Mouse (Mus musculus) megakaryocyte-erythroid progenitor cell, adult 5-6 weeks (primary cell): ENCODE measurements around the gene Zfp526. TPM values are rescaled to one million over a fixed set of nuclear protein-coding genes. Genes with fewer than 3 reads are reported as not detected.
"Not testable (repeated sequence)": the region's sequence is repeated elsewhere in the genome, so short reads cannot be mapped to it uniquely, and the experiment has no call there.

Source experiments
- ATAC-seq: replicated peaks from 2 replicates; pipeline ENCODE4 v1.8.0; 2016; ENCODE audit warnings: mild to moderate bottlenecking, inconsistent platforms; ENCODE audit not compliant: severe bottlenecking, poor library complexity, low FRiP score, low TSS enrichment
- total RNA-seq, 2 experiments: library from RNA; stranded (forward) in 1 of 2; stranded (reverse) in 1 of 2; fragments of 200-1000, 215-1000 nt in 1 of 2; fragments of >200 nt in 1 of 2; fragmentation: Nextera tagmentation in 1 of 2; gene quantifications; 2 replicates each; pipeline ENCODE4 v1.2.3; 2014 to 2017

Zfp526 gene
- total RNA-seq, 2 experiments from 2014 or later, result 10.1 to 20.3 TPM

DNA sequence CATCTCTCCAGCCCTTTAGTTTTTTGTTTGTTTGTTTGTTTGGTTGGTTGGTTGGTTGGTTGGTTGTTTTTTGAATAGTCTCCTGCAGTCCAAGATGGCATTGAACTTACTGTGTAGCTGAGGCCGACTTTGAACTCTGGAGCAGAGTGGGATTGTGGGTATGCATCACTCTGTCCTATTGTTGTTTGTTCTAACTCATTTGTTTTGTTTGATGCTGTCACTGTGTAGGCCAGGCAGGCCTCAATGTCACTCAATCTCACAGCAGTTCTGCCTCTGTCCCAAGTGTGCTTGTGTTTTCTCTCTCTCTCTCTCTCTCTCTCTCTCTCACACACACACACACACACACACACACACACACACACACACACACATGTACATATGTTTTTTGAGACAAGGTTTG is 40.7 kb downstream of the Zfp526 start:
- no peak for ATAC-seq

DNA sequence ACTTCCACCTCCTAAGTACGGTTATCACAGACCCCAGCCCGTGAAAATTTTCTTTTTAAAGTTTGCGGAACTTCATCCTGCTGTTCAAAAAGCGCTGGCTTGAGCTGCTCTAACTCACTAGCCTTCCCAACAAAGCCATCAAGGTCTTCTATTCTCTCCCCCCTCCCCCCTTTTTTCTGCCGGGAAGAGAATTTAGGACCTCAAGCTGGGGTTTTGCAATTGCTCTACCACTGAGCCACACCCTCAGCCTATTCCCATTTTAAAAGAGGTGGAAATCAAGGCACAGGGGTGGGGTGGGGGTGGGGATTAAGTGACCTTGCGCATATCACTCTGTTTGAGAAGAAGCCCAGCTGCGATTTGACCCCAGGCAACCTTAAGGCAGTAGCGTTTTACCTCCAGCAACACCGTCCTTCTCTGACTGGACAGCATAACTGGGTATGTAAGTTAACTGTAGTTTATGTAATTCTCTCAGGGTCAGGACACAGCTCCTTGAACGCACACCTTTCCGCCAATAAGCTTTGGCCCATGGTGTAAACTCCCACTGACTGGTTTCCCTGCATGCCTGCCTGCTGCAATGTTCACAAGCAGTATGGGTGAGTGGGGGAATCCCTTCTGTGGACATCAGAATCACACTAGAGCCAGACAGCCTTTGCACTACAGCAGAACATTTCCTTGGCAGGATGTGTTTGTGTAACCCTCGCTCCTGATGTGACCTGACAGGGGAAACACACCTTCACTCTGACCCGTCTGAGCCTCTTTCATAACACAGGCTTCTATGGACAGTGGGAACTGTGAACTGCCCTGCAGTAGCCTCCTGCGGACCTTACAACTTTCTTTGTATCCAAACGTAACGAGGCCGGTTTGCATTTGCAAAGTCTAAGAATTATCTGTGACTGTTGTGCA is 43.0 kb downstream of the Zfp526 start:
- no peak for ATAC-seq

DNA sequence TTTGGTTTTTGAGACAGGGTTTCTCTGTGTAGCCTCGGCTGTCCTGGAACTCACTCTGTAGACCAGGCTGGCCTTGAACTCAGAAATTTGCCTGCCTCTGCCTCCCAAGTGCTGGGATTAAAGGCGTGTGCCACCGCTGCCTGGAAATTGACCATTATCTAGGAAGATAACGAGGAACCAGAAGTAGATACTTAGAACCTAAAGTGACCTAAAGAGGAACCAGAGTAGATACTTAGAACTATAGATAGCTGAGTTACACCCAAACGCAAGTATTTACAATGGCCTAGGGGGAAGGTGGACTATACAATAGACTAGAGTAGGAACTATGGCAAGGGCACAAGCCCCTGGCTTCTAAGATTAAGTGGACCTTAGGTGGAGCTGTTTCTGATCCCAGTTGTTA is 44.5 kb downstream of the Zfp526 start:
- not testable (repeated sequence) for ATAC-seq

DNA sequence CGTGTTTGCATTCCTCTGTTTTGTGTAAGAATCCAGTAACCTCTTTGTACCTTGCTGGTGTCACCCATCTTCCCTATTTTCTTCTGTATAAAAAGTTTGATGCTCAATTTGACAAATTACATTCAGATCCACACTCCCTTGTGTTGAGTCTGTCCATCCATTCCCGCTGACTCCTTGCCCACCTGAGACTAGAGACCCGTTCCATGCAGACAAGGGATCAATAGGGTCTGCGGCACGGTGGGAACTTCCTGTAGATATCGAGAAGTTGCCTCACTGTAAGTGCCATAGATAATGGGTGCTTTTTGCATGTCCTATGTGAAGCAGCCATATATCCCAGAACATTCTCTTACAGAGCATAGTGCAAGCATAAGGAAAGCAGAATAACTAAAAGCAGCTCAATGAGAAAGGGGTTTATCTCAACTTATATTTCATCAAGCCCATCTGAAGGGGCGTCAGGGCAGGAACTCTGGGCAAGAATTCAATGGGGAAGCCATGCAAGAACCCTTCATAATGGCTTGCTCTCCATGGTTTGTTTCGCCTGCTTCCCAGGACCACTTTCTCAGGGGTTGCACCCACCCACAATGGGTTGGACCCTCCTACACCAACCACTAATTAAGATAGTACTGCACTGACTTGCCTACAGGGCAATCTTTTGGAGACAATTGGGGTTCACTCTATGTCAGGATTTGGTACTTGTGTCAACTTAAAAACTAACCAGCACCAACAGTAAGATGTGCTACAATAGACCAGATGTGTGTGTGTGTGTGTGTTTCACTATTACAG is 45.1 kb downstream of the Zfp526 start:
- no peak for ATAC-seq

DNA sequence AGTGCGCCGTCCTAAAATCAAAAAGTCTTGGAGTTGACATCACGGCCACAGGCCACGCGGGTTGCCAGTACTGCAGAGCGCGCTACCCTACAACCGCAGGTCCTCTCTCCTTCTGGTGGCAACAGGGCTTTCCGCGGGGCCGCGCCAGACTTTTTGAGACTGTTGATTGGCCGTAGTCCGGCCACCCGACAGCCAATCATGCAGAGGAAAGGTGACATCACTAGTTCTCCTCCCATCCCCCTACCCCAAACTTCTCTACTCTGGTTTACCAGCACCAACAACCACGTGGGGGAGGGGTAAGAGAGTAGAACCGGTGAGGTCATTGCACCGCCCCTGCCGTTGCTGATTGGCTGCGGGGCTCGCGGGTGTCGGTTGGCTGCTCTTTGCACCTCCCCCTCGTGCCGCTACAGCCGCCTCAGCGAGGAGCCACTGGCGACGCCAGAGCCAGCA is 46.1 kb downstream of the Zfp526 start, which contains the start of gene Cic:
Gene Cic, plus strand, starts transcription at position 404 of the 450 bp plus-strand sequence.
- ATAC-seq, result peak; percentile 79

DNA sequence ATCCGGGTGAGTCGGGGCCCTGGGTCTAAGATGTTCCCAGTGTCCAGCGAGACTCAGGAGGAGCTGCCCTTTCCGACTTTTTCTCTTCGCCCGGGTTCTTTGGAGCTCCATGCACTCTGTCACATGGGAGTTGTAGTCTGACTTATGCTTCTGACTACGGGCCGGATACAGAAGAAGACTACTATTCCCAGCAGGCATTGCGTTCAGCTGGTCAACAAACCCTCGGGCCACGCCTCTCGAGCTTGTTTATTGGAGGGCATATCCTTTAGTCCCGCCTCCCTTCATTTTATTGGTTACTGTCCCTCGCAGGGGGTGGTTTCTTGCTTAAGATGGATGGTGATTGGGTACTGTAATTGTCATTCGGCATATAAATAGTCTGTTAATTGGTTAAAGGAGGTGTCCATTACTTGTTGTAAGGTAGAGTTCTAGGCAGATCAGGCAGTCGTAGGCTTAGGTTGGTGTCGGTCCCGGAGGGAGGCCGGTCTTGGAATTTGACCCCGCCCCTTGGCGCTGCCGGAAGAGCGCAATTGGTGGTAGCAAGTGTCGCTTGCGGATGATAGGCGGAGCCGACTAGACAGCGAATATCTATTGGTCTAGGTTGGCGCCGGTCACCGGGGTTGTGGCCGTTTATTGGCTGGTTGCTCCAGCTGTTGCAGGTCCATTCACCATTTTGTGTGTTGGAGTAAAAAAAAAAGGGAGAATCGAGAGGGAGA is 46.7 kb downstream of the Zfp526 start:
- peak; percentile 79 for ATAC-seq

DNA sequence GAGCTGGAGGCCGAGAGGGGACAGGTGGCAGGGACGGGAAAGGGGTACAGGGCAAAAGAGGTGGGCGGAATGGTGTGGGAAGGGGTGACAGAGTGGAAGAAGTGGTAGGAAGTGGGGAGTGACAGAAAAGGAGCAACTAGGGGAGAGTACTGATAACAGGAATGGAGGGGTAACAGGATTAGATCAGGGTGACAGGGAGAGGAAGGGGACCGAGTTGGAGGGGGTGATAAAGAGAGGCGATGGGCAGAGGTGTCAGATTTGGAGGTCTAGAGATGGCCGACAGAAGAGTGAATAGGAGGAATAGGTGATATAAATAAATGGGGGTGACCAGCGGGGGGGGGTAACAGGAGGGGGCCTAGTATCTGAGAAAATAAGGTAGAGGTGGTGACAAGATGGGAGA is 47.4 kb downstream of the Zfp526 start:
- no peak for ATAC-seq

DNA sequence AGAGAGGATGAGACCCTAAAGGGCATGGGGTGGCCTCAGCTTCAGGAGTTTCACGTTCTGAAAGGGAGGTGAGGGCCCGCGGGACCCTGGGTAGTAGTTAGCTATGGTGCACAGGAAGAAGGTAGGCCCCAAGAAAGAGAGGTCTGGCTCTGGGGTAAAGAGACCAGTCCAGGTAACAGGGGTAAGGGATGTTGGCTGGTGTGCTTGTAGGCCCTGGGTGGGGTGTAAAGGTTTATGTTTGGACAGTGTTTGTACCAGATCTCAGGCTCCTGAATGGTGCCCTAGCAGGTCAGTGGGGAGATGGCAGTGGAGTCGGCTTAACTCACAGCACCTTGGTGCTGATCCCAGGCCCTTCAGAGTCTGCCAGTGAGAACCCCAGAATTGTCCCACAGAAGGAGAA is 47.8 kb downstream of the Zfp526 start:
- no peak for ATAC-seq

DNA sequence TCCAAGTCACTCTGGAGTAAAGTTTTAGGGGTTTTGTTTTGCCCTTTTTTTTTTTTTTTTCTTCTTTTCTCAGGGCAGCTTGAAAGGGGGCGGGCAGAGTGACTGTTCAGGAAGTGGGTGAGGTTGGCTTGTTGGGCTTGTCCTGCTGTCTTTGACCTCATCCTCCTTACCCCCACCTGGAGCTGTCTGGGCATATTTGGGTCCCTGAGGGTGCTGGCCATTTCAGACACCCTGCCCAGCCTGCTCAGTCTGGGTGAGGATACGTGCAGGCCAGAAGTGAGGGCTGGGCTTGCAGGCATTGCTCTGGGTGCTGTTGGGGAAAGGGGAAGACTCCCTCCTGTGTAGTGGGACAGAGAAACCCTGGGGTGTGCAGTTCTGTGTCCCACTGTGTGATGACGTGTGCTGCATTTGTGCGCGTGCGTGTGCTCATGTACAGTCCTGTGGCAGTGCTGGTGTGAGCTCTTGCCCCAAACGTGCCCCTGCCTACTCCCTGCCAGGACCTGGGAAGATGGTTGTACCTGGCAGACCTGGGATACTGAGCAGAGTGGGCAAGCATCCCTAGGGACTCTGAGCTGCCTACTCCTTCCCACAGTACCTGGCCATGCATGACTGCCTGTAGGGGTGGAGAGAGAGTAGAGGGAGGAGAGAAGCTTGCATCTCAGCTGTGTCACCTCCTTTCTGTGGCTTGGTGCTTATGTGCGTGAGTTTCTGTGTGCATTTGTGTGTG is 48.5 kb downstream of the Zfp526 start:
- ATAC-seq, result no peak

DNA sequence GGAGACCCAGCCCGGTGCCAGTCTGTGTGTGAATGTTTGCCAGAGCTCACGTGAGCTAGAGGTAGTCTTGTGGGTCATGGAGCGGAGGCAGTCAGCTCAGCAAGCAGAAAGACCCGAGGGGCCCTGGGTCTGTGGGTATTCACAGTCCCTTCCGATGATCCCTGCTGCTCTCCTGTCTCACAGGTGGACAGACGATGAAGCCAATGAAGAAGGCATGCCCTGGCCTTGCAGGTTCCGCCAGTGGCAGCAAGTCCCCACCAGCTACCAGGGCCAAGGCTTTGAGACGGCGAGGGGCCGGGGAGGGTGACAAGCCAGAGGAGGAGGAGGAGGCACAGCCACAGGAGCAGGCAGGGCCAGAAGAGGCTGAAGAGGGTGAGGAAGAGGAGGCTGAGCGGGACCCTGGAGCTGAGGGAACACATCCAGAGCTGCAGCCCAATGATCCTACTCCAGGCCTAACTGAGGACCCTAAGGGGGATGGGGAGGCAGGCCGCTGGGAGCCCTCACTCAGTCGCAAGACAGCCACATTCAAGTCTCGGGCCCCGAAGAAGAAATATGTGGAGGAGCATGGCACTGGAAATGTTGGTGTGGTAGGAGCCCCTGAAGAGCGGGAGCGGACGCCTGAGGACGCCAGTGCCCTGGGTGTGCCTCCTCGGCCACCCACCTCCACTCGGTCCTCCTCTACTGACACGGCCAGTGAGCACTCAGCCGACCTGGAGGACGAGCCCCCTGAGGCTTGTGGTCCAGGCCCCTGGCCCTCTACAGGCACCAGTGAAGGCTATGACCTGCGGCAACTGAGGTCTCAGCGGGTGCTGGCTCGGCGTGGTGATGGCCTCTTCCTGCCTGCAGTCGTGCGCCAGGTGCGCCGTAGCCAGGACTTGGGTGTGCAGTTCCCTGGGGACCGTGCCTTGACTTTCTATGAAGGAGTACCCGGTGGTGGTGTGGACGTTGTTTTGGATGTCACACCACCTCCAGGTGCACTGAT is 49.7 kb downstream of the Zfp526 start:
- no peak for ATAC-seq

DNA sequence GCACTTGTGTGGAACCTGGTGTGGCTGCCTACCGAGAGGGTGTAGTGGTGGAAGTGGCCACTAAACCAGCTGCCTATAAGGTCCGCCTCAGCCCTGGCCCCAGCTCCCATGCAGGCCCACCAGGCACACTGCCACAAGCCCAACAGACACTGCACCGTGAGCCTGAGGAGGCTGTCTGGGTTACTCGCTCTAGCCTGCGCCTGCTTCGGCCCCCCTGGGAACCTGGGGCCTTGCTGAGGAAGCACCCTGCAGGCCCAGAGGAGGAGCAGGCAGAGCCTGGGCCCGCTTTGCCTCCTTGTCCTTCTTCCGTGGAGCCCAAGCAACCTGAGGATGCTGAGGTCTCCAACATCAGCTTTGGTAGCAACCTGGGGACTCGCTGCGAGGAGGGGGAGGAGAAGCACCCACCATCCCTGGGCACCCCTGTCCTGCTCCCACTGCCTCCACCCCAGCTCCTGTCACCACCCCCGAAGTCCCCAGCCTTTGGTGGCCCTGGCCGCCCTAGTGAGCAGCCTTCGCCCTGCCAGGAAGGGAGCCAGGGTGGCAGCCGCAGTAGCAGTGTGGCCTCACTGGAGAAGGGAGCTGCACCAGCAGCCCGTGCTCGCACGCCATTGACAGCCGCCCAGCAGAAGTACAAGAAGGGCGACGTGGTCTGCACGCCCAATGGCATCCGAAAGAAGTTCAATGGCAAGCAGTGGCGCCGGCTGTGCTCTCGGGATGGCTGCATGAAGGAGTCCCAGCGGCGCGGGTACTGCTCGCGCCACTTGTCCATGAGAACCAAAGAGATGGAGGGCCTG is 50.6 kb downstream of the Zfp526 start:
- ATAC-seq, result no peak

DNA sequence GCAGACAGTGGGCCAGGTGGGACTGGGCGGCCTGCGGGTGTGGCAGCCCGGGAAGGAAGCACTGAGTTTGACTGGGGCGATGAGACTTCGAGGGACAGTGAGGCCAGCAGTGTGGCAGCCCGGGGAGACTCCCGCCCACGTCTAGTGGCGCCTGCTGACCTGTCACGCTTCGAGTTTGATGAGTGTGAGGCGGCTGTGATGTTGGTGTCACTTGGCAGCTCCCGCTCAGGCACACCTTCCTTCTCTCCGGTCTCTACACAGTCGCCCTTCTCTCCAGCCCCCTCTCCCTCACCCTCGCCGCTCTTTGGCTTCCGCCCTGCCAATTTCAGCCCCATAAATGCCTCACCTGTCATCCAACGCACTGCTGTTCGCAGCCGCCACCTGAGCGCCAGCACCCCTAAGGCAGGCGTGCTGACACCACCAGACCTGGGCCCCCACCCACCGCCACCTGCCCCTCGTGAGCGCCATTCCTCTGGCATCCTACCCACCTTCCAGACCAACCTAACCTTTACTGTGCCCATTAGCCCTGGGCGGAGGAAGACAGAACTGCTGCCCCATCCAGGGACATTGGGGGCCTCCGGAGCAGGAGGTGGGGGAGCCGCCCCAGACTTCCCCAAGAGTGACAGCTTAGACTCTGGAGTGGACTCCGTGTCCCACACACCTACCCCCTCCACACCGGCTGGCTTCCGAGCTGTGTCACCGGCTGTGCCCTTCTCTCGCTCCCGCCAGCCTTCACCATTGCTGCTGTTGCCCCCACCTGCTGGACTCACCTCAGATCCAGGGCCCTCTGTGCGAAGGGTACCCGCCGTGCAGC is 51.4 kb downstream of the Zfp526 start:
- no peak for ATAC-seq

DNA sequence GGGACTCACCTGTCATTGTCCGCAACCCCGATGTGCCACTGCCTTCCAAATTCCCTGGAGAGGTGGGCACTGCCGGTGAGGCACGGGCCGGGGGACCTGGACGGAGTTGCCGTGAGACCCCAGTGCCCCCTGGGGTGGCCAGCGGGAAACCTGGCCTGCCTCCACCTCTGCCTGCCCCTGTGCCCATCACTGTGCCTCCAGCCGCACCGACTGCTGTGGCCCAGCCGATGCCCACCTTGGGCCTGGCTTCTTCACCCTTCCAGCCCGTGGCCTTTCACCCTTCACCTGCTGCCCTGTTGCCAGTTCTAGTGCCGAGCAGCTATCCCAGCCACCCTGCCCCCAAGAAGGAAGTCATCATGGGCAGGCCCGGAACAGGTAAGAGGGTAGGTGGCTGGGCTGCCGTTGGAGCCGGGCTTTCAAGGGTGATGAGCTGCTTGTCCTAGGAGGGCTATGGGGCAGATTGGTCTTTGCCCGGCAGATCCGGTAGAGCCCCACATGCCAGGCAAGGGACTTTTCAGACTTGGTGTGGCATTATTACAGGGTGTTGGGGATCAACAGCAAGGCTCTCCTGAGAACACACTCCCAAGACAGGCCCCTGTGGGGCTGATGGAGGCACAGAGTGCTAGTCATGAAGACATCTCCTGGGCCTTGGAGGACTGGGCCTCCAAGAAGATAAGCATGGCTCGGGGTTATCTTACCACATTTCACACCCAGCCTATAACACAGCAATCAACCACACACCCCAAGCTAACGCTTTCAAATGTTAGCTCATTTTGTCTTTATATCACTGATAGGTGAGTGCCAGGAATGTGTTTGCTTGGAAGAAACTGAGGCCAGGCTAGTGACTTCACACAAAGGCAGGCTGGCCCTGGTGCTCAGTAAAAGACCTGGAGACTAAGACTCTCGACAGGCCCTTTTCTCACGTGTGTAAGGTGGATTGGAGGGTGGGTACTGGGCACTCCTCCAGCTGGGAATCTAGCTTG is 52.3 kb downstream of the Zfp526 start:
- peak; percentile 64 for ATAC-seq

DNA sequence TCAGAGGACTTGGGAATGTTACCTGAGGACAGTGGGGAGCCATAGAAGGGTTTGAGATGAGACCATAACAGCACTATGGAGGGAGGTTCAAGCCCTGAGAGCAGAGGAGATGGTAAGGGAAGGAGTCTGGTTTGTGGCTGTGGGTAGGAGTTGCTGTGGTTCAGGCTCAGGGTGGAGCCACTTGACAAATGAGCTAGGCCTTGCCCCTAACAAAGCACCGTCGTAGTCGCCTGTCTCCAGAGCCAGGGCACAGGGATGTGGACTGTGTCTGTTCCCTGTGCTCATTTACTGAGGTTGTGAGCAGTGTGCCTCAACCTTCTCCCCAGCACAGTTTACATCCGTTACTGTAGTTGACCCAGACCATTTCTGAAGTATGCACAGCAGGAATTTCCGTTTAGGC is 53.3 kb downstream of the Zfp526 start:
- peak; percentile 41 for ATAC-seq

DNA sequence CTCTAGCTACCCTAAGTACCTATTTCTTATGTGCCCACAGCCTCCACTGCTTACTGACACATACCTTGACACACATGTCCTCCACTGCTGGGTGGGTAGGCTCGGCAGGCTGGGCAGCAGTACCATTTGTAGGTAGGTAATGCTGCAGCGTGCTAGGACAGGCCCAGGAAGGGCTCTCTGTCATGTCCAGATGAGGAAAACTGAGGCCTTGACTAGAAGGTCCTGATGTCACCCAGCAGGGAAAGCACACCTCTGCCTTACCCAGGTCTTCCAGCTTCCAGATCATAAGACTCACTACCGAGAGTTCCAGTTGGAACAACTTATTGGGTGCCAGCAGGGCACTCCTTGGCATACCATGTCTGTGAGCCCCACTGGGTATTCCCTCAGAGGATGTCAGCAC is 53.8 kb downstream of the Zfp526 start:
- ATAC-seq, result no peak
